Mouse (Mus musculus) erythroblast, embryonic 14.5 days (primary cell): ENCODE measurements around the gene Hnrnpab.

Source experiments
- GATA1 ChIP-seq: IDR thresholded peaks from 2 replicates; pipeline ENCODE4 v1.6.1; 2012; ENCODE audit warnings: low read length, inconsistent platforms, mixed read lengths
- TAL1 ChIP-seq: IDR thresholded peaks from 3 replicates; pipeline ENCODE4 v1.6.1; 2012; ENCODE audit warnings: low read length, inconsistent platforms, mixed read lengths

- TF ChIP-seq GATA1: no peak
- TF ChIP-seq TAL1: no peak
Measured at GRCm38 (mm10) chr11:51577587-51577986, 29.1 kb downstream of the Hnrnpab start.
